Mouse (Mus musculus): Measurements from ENCODE around the gene Olfr1418. TPM values are rescaled to one million over a fixed set of nuclear protein-coding genes. Genes with fewer than 3 reads are reported as not detected.
"Not testable (repeated sequence)": the region's sequence is repeated elsewhere in the genome, so short reads cannot be mapped to it uniquely, and the experiment has no call there.

The Olfr1418 gene
- 0.03 TPM in 1 of 2 replicates, not detected in the other for total RNA-seq (2012; rRNA removed)
- polyA plus RNA-seq (2012; ENCODE audit: insufficient read depth in 1 of 2, insufficient read length in 2 of 2, low read depth in 1 of 2, low replicate concordance in 2 of 2, missing spikeins in 1 of 2), result not detected

DNA sequence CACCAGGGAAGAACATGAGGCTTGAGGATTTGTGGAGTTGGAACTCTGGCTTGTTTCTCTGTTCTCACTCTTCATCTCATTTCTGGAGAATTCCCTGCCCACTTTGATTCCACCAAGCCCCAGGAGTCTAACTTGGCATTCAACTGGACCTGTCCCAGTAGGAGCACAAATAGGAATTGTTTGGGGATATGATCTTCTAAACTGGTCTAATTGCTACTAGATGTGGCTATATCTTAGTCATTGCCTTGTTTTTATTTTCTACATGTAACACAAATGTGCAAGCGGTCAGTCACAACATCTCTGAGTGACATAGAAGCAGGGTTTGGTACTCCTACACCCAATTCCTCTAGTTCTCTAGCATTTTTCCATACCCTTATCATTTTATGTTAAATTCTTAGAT lies at the start of gene Olfr1418:
Gene Olfr1418 (minus strand): TSS at position 101 of the 400 bp plus-strand sequence.
- TF ChIP-seq SMC3 (IDR thresholded peaks at IDR 0.05; ENCODE audit: low read depth, low read length) (no peak), MAX (IDR thresholded peaks at IDR 0.05; ENCODE audit: low read length) (no peak), POLR2AphosphoS5 (IDR thresholded peaks at IDR 0.05; ENCODE audit: borderline replicate concordance, low read depth, low read length) (no peak), UBTF (IDR thresholded peaks at IDR 0.05; ENCODE audit: borderline replicate concordance, insufficient read depth, low read depth, low read length) (no peak), E2F4 (IDR thresholded peaks at IDR 0.05; ENCODE audit: borderline replicate concordance, low read depth, low read length) (no peak), ETS1 (IDR thresholded peaks at IDR 0.05; ENCODE audit: low read depth, low read length) (no peak), TCF12 (IDR thresholded peaks at IDR 0.05; ENCODE audit: low read depth, low read length) (no peak), POLR2AphosphoS2 (IDR thresholded peaks at IDR 0.05; ENCODE audit: low read length) (no peak), ZKSCAN1 (IDR thresholded peaks at IDR 0.05; ENCODE audit: low read depth, low read length) (no peak), JUND (IDR thresholded peaks at IDR 0.05; ENCODE audit: low read depth, low read length) (no peak), MYB (IDR thresholded peaks at IDR 0.05; ENCODE audit: low read depth, low read length) (no peak), MAZ (IDR thresholded peaks at IDR 0.05; ENCODE audit: low read depth, low read length) (no peak), NRF1 (IDR thresholded peaks at IDR 0.05; ENCODE audit: insufficient read depth, low read depth, low read length, poor library complexity, severe bottlenecking) (no peak), ELF1 (IDR thresholded peaks at IDR 0.05; ENCODE audit: low read depth, low read length) (no peak)
- H3K27ac ChIP-seq (ENCODE audit: control insufficient read depth, low read depth, low read length), result no peak within 1 kb of the TSS
- peaks cover 1 to 2% of the 10 kb centered on the region in 2 experiments; a peak in 2 of 4 replicates for H3K27me3 ChIP-seq (ENCODE audit: control insufficient read depth in 1 of 2, insufficient read depth in 2 of 2, low read length in 2 of 2)
- H3K4me3 ChIP-seq (ENCODE audit: control insufficient read depth in 1 of 2, insufficient read depth in 1 of 2, low read depth in 2 of 2, low read length in 2 of 2), result no peak within 1 kb of the TSS
- no peaks in the 10 kb centered on the region for H3K36me3 ChIP-seq (ENCODE audit: control insufficient read depth in 1 of 2, insufficient read depth in 2 of 2, low read length in 2 of 2)
- H3K9ac ChIP-seq (ENCODE audit: control insufficient read depth, low read depth, low read length, poor library complexity, severe bottlenecking), result no peak within 1 kb of the TSS
- no peaks in the 10 kb centered on the region for H3K4me1 ChIP-seq (ENCODE audit: control insufficient read depth in 1 of 2, insufficient read depth in 2 of 2, low read length in 2 of 2)
- no peaks in the 10 kb centered on the region for H3K9me3 ChIP-seq (replicated peaks; ENCODE audit: insufficient read depth, low read length)
- no peaks in the 10 kb centered on the region for H3K79me2 ChIP-seq (ENCODE audit: control insufficient read depth, insufficient read depth, low read length, poor library complexity)
- DNase-seq (ENCODE audit: low read depth, low spot score), result no peak

DNA sequence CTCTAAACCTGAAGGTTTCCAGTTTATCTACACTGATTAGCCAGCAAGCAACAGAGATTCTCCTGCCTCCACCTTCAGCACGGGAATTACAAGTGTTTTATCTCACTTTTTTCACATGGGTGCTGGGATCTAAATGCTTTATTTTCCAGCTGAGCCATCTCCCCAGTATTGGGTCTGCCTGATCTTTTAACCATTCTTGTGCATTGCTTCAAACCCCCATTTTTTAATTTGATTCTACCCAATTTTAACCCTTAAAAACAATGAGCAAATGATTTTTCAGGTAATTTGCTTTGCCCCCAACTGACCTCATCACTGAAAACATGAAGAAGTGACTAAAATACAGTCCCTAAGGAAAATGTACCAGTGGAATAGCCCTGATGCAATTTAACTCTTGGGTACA lies 25.4 kb upstream of the Olfr1418 start, which contains the start of gene Olfr1420:
Gene Olfr1420 (plus strand): TSS at position 301 of the 400 bp plus-strand sequence.
- Histone ChIP-seq H3K9ac (ENCODE audit: control insufficient read depth, low read depth, low read length, poor library complexity, severe bottlenecking) (no peak within 1 kb of the TSS), H3K27ac (ENCODE audit: control insufficient read depth, low read depth, low read length) (no peak within 1 kb of the TSS), H3K4me1 (ENCODE audit: control insufficient read depth in 1 of 2, insufficient read depth in 2 of 2, low read length in 2 of 2) (no peaks in the 10 kb centered on the region), H3K79me2 (ENCODE audit: control insufficient read depth, insufficient read depth, low read length, poor library complexity) (no peaks in the 10 kb centered on the region), H3K36me3 (ENCODE audit: control insufficient read depth in 1 of 2, insufficient read depth in 2 of 2, low read length in 2 of 2) (no peaks in the 10 kb centered on the region), H3K9me3 (replicated peaks; ENCODE audit: insufficient read depth, low read length) (no peaks in the 10 kb centered on the region), H3K4me3 (ENCODE audit: control insufficient read depth in 1 of 2, insufficient read depth in 1 of 2, low read depth in 2 of 2, low read length in 2 of 2) (no peak within 1 kb of the TSS), H3K27me3 (ENCODE audit: control insufficient read depth in 1 of 2, insufficient read depth in 2 of 2, low read length in 2 of 2) (peaks cover 7 to 13% of the 10 kb centered on the region in 2 experiments)
- TF ChIP-seq NRF1 (IDR thresholded peaks at IDR 0.05; ENCODE audit: insufficient read depth, low read depth, low read length, poor library complexity, severe bottlenecking) (no peak), NELFE (IDR thresholded peaks at IDR 0.05; ENCODE audit: low read depth, low read length) (no peak), ELF1 (IDR thresholded peaks at IDR 0.05; ENCODE audit: low read depth, low read length) (no peak), POLR2AphosphoS5 (IDR thresholded peaks at IDR 0.05; ENCODE audit: borderline replicate concordance, low read depth, low read length) (no peak), ETS1 (IDR thresholded peaks at IDR 0.05; ENCODE audit: low read depth, low read length) (no peak), POLR2A (IDR thresholded peaks at IDR 0.05; ENCODE audit: control insufficient read depth in 1 of 2, insufficient read depth in 1 of 2, low read depth in 1 of 2, low read length in 2 of 2, poor library complexity in 1 of 2) (no peak), CHD1 (IDR thresholded peaks at IDR 0.05; ENCODE audit: low read depth, low read length) (no peak), TAL1 (IDR thresholded peaks at IDR 0.05; ENCODE audit: low read length) (no peak), JUND (IDR thresholded peaks at IDR 0.05; ENCODE audit: low read depth, low read length) (no peak), GABPA (IDR thresholded peaks at IDR 0.05; ENCODE audit: low read depth, low read length) (no peak), SMC3 (IDR thresholded peaks at IDR 0.05; ENCODE audit: low read depth, low read length) (no peak), TBP (IDR thresholded peaks at IDR 0.05; ENCODE audit: low read depth, low read length) (no peak), BHLHE40 (IDR thresholded peaks at IDR 0.05; ENCODE audit: borderline replicate concordance, low read depth, low read length) (no peak), MAFK (IDR thresholded peaks at IDR 0.05; ENCODE audit: borderline replicate concordance, low read depth, low read length) (no peak), ZC3H11A (IDR thresholded peaks at IDR 0.05; ENCODE audit: low read depth, low read length) (no peak)
- DNase-seq (ENCODE audit: low read depth, low spot score), result no peak

GRCm38 (mm10) chr19:11878404-11878803 lies 17.5 kb upstream of the Olfr1418 start:
- DNase-seq (ENCODE audit: low read depth, low spot score); H3K9ac ChIP-seq (ENCODE audit: control insufficient read depth, low read depth, low read length, poor library complexity, severe bottlenecking); H3K27ac ChIP-seq (ENCODE audit: control insufficient read depth, low read depth, low read length); H3K36me3 ChIP-seq (ENCODE audit: control insufficient read depth in 1 of 2, insufficient read depth in 2 of 2, low read length in 2 of 2); H3K79me2 ChIP-seq (ENCODE audit: control insufficient read depth, insufficient read depth, low read length, poor library complexity); H3K4me3 ChIP-seq (ENCODE audit: control insufficient read depth in 1 of 2, insufficient read depth in 1 of 2, low read depth in 2 of 2, low read length in 2 of 2); H3K9me3 ChIP-seq (replicated peaks; ENCODE audit: insufficient read depth, low read length); H3K27me3 ChIP-seq (ENCODE audit: control insufficient read depth in 1 of 2, insufficient read depth in 2 of 2, low read length in 2 of 2); H3K4me1 ChIP-seq (ENCODE audit: control insufficient read depth in 1 of 2, insufficient read depth in 2 of 2, low read length in 2 of 2): not testable (repeated sequence)

Measured in MEL (cell line).